Mouse (Mus musculus): Measurements from ENCODE around the gene Tulp3.
"Not testable (repeated sequence)": the region's sequence is repeated elsewhere in the genome, so short reads cannot be mapped to it uniquely, and the experiment has no call there.

Gene Tulp3

GRCm38 (mm10) chr6:128355201-128355681 lies 410 bp downstream of the Tulp3 start:
- no peak for DNase-seq

- no peak for DNase-seq
These were observed 1.5 kb downstream of the Tulp3 start for GRCm38 (mm10) chr6:128354140-128354539.

GRCm38 (mm10) chr6:128349711-128350110 lies 5.9 kb downstream of the Tulp3 start:
- no peak for DNase-seq

- no peak for DNase-seq
These were observed 8.9 kb downstream of the Tulp3 start for GRCm38 (mm10) chr6:128346782-128347181.

GRCm38 (mm10) chr6:128345623-128346022 lies 10.0 kb downstream of the Tulp3 start:
- DNase-seq, result no peak

- DNase-seq, result no peak
These were observed 13.5 kb downstream of the Tulp3 start for GRCm38 (mm10) chr6:128341956-128342723.

- DNase-seq, result no peak
These were observed 16.8 kb downstream of the Tulp3 start for GRCm38 (mm10) chr6:128338876-128339275.

- DNase-seq, result no peak
These were observed 18.2 kb downstream of the Tulp3 start for GRCm38 (mm10) chr6:128337467-128337866.

GRCm38 (mm10) chr6:128334397-128335124 lies 21.1 kb downstream of the Tulp3 start:
- DNase-seq, result peak; percentile 62

- peak; percentile 29 for DNase-seq
These were observed 37.3 kb downstream of the Tulp3 start for GRCm38 (mm10) chr6:128318317-128318716.

- DNase-seq, result no peak
These were observed 40.1 kb downstream of the Tulp3 start for GRCm38 (mm10) chr6:128315597-128315996.

- no peak for DNase-seq
These were observed 40.9 kb downstream of the Tulp3 start for GRCm38 (mm10) chr6:128314796-128315195.

- no peak for DNase-seq
These were observed 47.3 kb downstream of the Tulp3 start for GRCm38 (mm10) chr6:128308311-128308710.

- no peak for DNase-seq
These were observed 50.9 kb downstream of the Tulp3 start for GRCm38 (mm10) chr6:128304801-128305200.

GRCm38 (mm10) chr6:128302640-128303039 lies 53.0 kb downstream of the Tulp3 start:
- DNase-seq, result not testable (repeated sequence)

- no peak for DNase-seq
These were observed 53.8 kb downstream of the Tulp3 start for GRCm38 (mm10) chr6:128301891-128302290.

- DNase-seq, result no peak
These were observed 54.2 kb downstream of the Tulp3 start for GRCm38 (mm10) chr6:128301458-128301857.

GRCm38 (mm10) chr6:128300134-128301001 lies 55.3 kb downstream of the Tulp3 start, which contains the start of gene Tead4:
Gene Tead4, minus strand, starts transcription at chr6:128300823.
- peak; percentile 36 for DNase-seq

GRCm38 (mm10) chr6:128299292-128300133 lies 56.1 kb downstream of the Tulp3 start:
- DNase-seq, result peak; percentile 19

- DNase-seq, result no peak
These were observed 57.4 kb downstream of the Tulp3 start for GRCm38 (mm10) chr6:128298246-128298645.

GRCm38 (mm10) chr6:128296750-128297393 lies 58.8 kb downstream of the Tulp3 start:
- DNase-seq, result no peak

All from right cerebral cortex, postnatal 25 days (tissue).